Mouse (Mus musculus) heart, postnatal 0 days (tissue): ENCODE results near the gene Synj1. TPM values are rescaled to one million over a fixed set of nuclear protein-coding genes. Genes with fewer than 3 reads are reported as not detected.

Experiments
- ATAC-seq: fragments of 200-750 bp; cut with Nextera tagmentation; 2 replicates; pipeline ENCODE4 v1.8.0; 2017; ENCODE audit warnings: low read depth, moderate number of reproducible peaks, moderate library complexity; ENCODE audit not compliant: insufficient read depth
- DNase-seq: peaks from one replicate; pipeline ENCODE4 v3.0.0-alpha.2; 2016; ENCODE audit warnings: low spot score
- H3K27ac ChIP-seq: fragments of 300-500 bp; sonication (generic); 2 replicates; pipeline ENCODE4 v1.5.1; 2014; ENCODE audit warnings: low read depth, mild to moderate bottlenecking
- H3K27me3 ChIP-seq: fragments of 300-500 bp; sonication (generic); 2 replicates; pipeline ENCODE4 v1.6.1; 2014; ENCODE audit warnings: low read length, mixed read lengths; ENCODE audit not compliant: control insufficient read depth, insufficient read depth
- H3K36me3 ChIP-seq: fragments of 300-500 bp; sonication (generic); replicated peaks from 2 replicates; pipeline ENCODE4 v1.6.1; 2014; ENCODE audit warnings: low read length, mixed read lengths; ENCODE audit not compliant: control insufficient read depth, insufficient read depth
- H3K4me1 ChIP-seq: fragments of 300-500 bp; sonication (generic); 2 replicates; pipeline ENCODE4 v1.6.1; 2014; ENCODE audit warnings: antibody characterized with exemption; ENCODE audit not compliant: control insufficient read depth, insufficient read depth
- H3K4me2 ChIP-seq: fragments of 300-500 bp; sonication (generic); 2 replicates; pipeline ENCODE4 v1.6.1; 2014; ENCODE audit warnings: low read depth, mild to moderate bottlenecking, low read length, moderate library complexity
- H3K4me3 ChIP-seq: fragments of 300-500 bp; sonication (generic); 2 replicates; pipeline ENCODE4 v1.5.1; 2014; ENCODE audit warnings: low read depth, low read length
- H3K9ac ChIP-seq: fragments of 300-500 bp; sonication (generic); replicated peaks from 2 replicates; pipeline ENCODE4 v1.6.1; 2014; ENCODE audit warnings: low read depth, low read length, mixed read lengths
- H3K9me3 ChIP-seq: fragments of 300-500 bp; sonication (generic); replicated peaks from 2 replicates; pipeline ENCODE4 v1.6.1; 2016; ENCODE audit warnings: low read length; ENCODE audit not compliant: control insufficient read depth
- CTCF ChIP-seq: IDR thresholded peaks from 2 replicates; pipeline ENCODE4 v1.5.1; 2016; ENCODE audit warnings: antibody characterized with exemption, control low read depth, low read depth
- EP300 ChIP-seq: IDR thresholded peaks from 2 replicates; pipeline ENCODE4 v1.6.1; 2016; ENCODE audit warnings: antibody characterized with exemption, low read depth
- WGBS: fragments of 180-500 bp; shearing (Covaris S2); extraction: QIAGEN DNeasy Blood & Tissue Kit; methylation state at CpG from one replicate; pipeline ENCODE4 v1.1.7; 2014; 5-methylcytosine and 5-hydroxymethylcytosine counted together
- polyA plus RNA-seq: library from polyadenylated mRNA; unstranded; fragments of >200 nt; fragmentation: Nextera tagmentation; extraction: Ambion mirVana; gene quantifications from 2 replicates; pipeline ENCODE4 v1.2.1, GENCODE M21; 2015
- total RNA-seq: library from RNA; depleted of rRNA; stranded (reverse); fragments of >200 nt; gene quantifications from 2 replicates; pipeline ENCODE4 v1.2.3, GENCODE M21; 2014; ENCODE audit warnings: low replicate concordance

Gene Synj1
- total and polyA plus RNA-seq, 2 experiments from 2014 or later = 8.5 to 11.8 TPM

GRCm38 (mm10) chr16:90899498-90899897, 111.6 kb downstream of the Synj1 start:
- H3K4me3 ChIP-seq = no peak overlapping the region
- no peaks in the 10 kb centered on the region for H3K36me3 ChIP-seq
- no peaks in the 10 kb centered on the region for H3K27me3 ChIP-seq
- no peaks in the 10 kb centered on the region for H3K9me3 ChIP-seq
- ATAC-seq (no peak), DNase-seq (no peak)
- H3K4me2 ChIP-seq = no peak overlapping the region
- H3K27ac ChIP-seq = no peak overlapping the region
- H3K9ac ChIP-seq = no peak overlapping the region
- TF ChIP-seq CTCF (no peak), EP300 (no peak)
- 45% methylated on average over 12 of the region's 12 CpGs for WGBS
- peaks cover 21% of the 10 kb centered on the region for H3K4me1 ChIP-seq

- DNase-seq (peak; percentile 66), ATAC-seq (peak; percentile 78)
- no peaks in the 10 kb centered on the region for H3K27me3 ChIP-seq
- no peaks in the 10 kb centered on the region for H3K9me3 ChIP-seq
- peaks cover 21% of the 10 kb centered on the region for H3K4me1 ChIP-seq
- H3K4me2 ChIP-seq = no peak overlapping the region
- WGBS = 61% methylated on average over 3 of the region's 3 CpGs
- no peak overlapping the region for H3K27ac ChIP-seq
- H3K4me3 ChIP-seq = no peak overlapping the region
- no peaks in the 10 kb centered on the region for H3K36me3 ChIP-seq
- TF ChIP-seq CTCF (no peak), EP300 (no peak)
- H3K9ac ChIP-seq = no peak overlapping the region
Observed at GRCm38 (mm10) chr16:90897651-90898050, 113.5 kb downstream of the Synj1 start.

GRCm38 (mm10) chr16:90893792-90894191, 117.3 kb downstream of the Synj1 start:
- Histone ChIP-seq H3K27ac (no peak overlapping the region), H3K4me2 (no peak overlapping the region), H3K4me1 (peaks cover 8% of the 10 kb centered on the region), H3K9ac (no peak overlapping the region), H3K36me3 (no peaks in the 10 kb centered on the region), H3K27me3 (0 out of 2 replicates have a peak, but pooled peaks cover 3% of the 10 kb centered on the region), H3K4me3 (no peak overlapping the region), H3K9me3 (no peaks in the 10 kb centered on the region)
- DNase-seq (no peak), ATAC-seq (no peak)
- TF ChIP-seq EP300 = no peak
- no peak for TF ChIP-seq CTCF
- WGBS = 48% methylated on average over 9 of the region's 9 CpGs

- no peak overlapping the region for H3K27ac ChIP-seq
- peaks cover 4% of the 10 kb centered on the region for H3K4me1 ChIP-seq
- 68% methylated on average over 7 of the region's 7 CpGs for WGBS
- H3K4me2 ChIP-seq = no peak overlapping the region
- DNase-seq (no peak), ATAC-seq (no peak)
- no peak for TF ChIP-seq CTCF
- TF ChIP-seq EP300 = no peak
- H3K9ac ChIP-seq = no peak overlapping the region
- no peak overlapping the region for H3K4me3 ChIP-seq
- no peaks in the 10 kb centered on the region for H3K36me3 ChIP-seq
- H3K9me3 ChIP-seq = no peaks in the 10 kb centered on the region
- 0 out of 2 replicates have a peak, but pooled peaks cover 3% of the 10 kb centered on the region for H3K27me3 ChIP-seq
Observed at GRCm38 (mm10) chr16:90893019-90893418, 118.1 kb downstream of the Synj1 start.

GRCm38 (mm10) chr16:90892081-90892480, 119.0 kb downstream of the Synj1 start:
- Histone ChIP-seq H3K9ac (no peak overlapping the region), H3K4me3 (no peak overlapping the region), H3K9me3 (no peaks in the 10 kb centered on the region), H3K36me3 (no peaks in the 10 kb centered on the region), H3K27me3 (0 out of 2 replicates have a peak, but pooled peaks cover 3% of the 10 kb centered on the region), H3K4me1 (no peaks in the 10 kb centered on the region; the same call in 1 of the 2 replicates), H3K27ac (no peak overlapping the region), H3K4me2 (peak overlapping the region; percentile 24; the same call in 1 of the 2 replicates)
- DNase-seq = peak; percentile 71
- WGBS = 16% methylated on average over 8 of the region's 8 CpGs
- ATAC-seq = peak; percentile 70
- no peak for TF ChIP-seq EP300
- TF ChIP-seq CTCF = no peak

GRCm38 (mm10) chr16:90891601-90892000, 119.5 kb downstream of the Synj1 start:
- H3K9ac ChIP-seq = no peak overlapping the region
- no peak overlapping the region for H3K4me3 ChIP-seq
- DNase-seq (peak; percentile 59), ATAC-seq (peak; percentile 58)
- H3K9me3 ChIP-seq = no peaks in the 10 kb centered on the region
- H3K27me3 ChIP-seq = 0 out of 2 replicates have a peak, but pooled peaks cover 3% of the 10 kb centered on the region
- WGBS = 41% methylated on average over 14 of the region's 14 CpGs
- peak overlapping the region; percentile 33; the same call in 1 of the 2 replicates for H3K27ac ChIP-seq
- 0 out of 2 replicates have a peak overlapping the region, but pooled peaks have one; percentile 8 for H3K4me2 ChIP-seq
- no peaks in the 10 kb centered on the region for H3K4me1 ChIP-seq
- TF ChIP-seq EP300 = no peak
- no peak for TF ChIP-seq CTCF
- H3K36me3 ChIP-seq = no peaks in the 10 kb centered on the region
